Mouse (Mus musculus) stomach, postnatal 0 days (tissue): ENCODE results near the gene Idh2.

Source experiments
- CTCF ChIP-seq: IDR thresholded peaks from 2 replicates; pipeline ENCODE4 v1.5.1; 2016; ENCODE audit warnings: antibody characterized with exemption, low read depth, mild to moderate bottlenecking, moderate library complexity
- EP300 ChIP-seq: optimal IDR thresholded peaks from 2 replicates; pipeline ENCODE3; 2016; ENCODE audit warnings: antibody characterized with exemption

GRCm38 (mm10) chr7:80144695-80145094 lies 29.5 kb upstream of the Idh2 start:
- TF ChIP-seq CTCF (no peak), EP300 (no peak)
